Mouse (Mus musculus) bone marrow, adult 2 months (tissue): ENCODE measurements around the gene Hyal3.
A peak's percentile ranks its signal among the peaks of the same experiment; 100 is the strongest.

ENCODE experiments used
- CTCF ChIP-seq: fragments of 200-500 bp; IDR thresholded peaks from 2 replicates; pipeline ENCODE4 v1.5.1; 2011; ENCODE audit warnings: low read length, control low read depth; ENCODE audit not compliant: control insufficient read depth, insufficient read depth
- POLR2A ChIP-seq: fragments of 200-500 bp; IDR thresholded peaks from 2 replicates; pipeline ENCODE4 v1.6.1; 2011; ENCODE audit warnings: low read depth, mild to moderate bottlenecking, control low read depth, low read length, borderline replicate concordance; ENCODE audit not compliant: control insufficient read depth

GRCm38 (mm10) chr9:107545199-107545598, 35.4 kb upstream of the Hyal3 start:
- TF ChIP-seq CTCF (0 out of 2 replicates have a peak, but pooled peaks have one; percentile 9), POLR2A (no peak)
